Mouse (Mus musculus): ENCODE measurements at regions not wholly inside any gene's neighbourhood (a gene's known extent, or its start where the extent isn't known, plus 50 kb on each side); places are given as distances from the start of the nearest gene placed in this dataset.
"Not testable (repeated sequence)": the region's sequence is repeated elsewhere in the genome, so short reads cannot be mapped to it uniquely, and the experiment has no call there.

DNA sequence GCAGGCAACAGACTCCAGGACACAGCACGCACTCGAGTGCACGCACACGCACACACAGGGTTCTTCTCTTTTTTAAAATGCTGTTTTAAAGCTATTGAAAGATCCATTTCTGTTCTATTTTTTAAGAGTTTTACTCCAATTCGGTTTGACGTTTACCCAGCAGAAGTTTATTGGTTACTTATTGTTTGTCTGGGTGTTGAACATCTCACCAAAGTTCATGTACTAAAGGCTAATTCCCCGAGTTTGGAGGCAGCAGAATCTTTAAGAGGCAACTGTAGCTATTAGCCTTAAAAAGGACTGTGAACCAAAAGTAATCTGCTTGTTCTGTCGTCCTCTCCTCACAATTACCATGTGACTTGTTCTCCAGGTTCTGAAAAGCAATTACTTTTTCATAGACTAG is 263.0 kb upstream of the Nfia start:
- ATAC-seq (replicated peaks; ENCODE audit: low FRiP score) = no peak
- H3K9me3 ChIP-seq (replicated peaks) = no peaks in the 10 kb centered on the region
- H3K4me2 ChIP-seq = no peak overlapping the region
- no peaks in the 10 kb centered on the region for H3K27me3 ChIP-seq
- 80% methylated on average over 8 of the region's 8 CpGs for WGBS
- H3K9ac ChIP-seq = no peak overlapping the region
- H3K27ac ChIP-seq = no peak overlapping the region
- H3K4me3 ChIP-seq (replicated peaks) = no peak overlapping the region
- no peaks in the 10 kb centered on the region for H3K4me1 ChIP-seq
- H3K36me3 ChIP-seq = no peaks in the 10 kb centered on the region

GRCm38 (mm10) chr4:97505734-97506133 is 266.8 kb upstream of the Nfia start:
- no peak overlapping the region for H3K4me3 ChIP-seq (replicated peaks)
- no peak overlapping the region for H3K4me2 ChIP-seq
- 69% methylated on average over 1 of the region's 1 CpGs for WGBS
- H3K27ac ChIP-seq = no peak overlapping the region
- H3K4me1 ChIP-seq = no peaks in the 10 kb centered on the region
- no peak overlapping the region for H3K9ac ChIP-seq
- no peaks in the 10 kb centered on the region for H3K27me3 ChIP-seq
- H3K36me3 ChIP-seq = no peaks in the 10 kb centered on the region
- ATAC-seq (replicated peaks; ENCODE audit: low FRiP score) = no peak
- H3K9me3 ChIP-seq (replicated peaks) = no peaks in the 10 kb centered on the region

- Histone ChIP-seq H3K4me1 (peaks cover 6% of the 10 kb centered on the region), H3K27me3 (no peaks in the 10 kb centered on the region), H3K36me3 (no peaks in the 10 kb centered on the region), H3K4me3 (replicated peaks) (no peak overlapping the region), H3K4me2 (no peak overlapping the region), H3K9ac (no peak overlapping the region), H3K9me3 (replicated peaks) (no peaks in the 10 kb centered on the region), H3K27ac (no peak overlapping the region)
- ATAC-seq (replicated peaks; ENCODE audit: low FRiP score) = no peak
- 60% methylated on average over 2 of the region's 2 CpGs for WGBS
These were observed 281.2 kb upstream of the Nfia start for GRCm38 (mm10) chr4:97491248-97491804.

- H3K36me3 ChIP-seq = no peaks in the 10 kb centered on the region
- peak; percentile 59 for ATAC-seq (replicated peaks; ENCODE audit: low FRiP score)
- no peaks in the 10 kb centered on the region; the same call in 1 of the 2 replicates for H3K9me3 ChIP-seq (replicated peaks)
- H3K27ac ChIP-seq = no peak overlapping the region
- WGBS = 23% methylated on average over 10 of the region's 10 CpGs
- H3K4me2 ChIP-seq = no peak overlapping the region
- no peak overlapping the region for H3K4me3 ChIP-seq (replicated peaks)
- H3K9ac ChIP-seq = no peak overlapping the region
- peaks cover 22% of the 10 kb centered on the region for H3K4me1 ChIP-seq
- H3K27me3 ChIP-seq = no peaks in the 10 kb centered on the region
These were observed 286.2 kb upstream of the Nfia start for GRCm38 (mm10) chr4:97486354-97486753.

GRCm38 (mm10) chr4:97485225-97485624 is 287.3 kb upstream of the Nfia start:
- Histone ChIP-seq H3K27me3 (no peaks in the 10 kb centered on the region), H3K9me3 (replicated peaks) (no peaks in the 10 kb centered on the region; the same call in 1 of the 2 replicates), H3K4me2 (no peak overlapping the region), H3K36me3 (no peaks in the 10 kb centered on the region), H3K4me3 (replicated peaks) (no peak overlapping the region), H3K4me1 (peaks cover 22% of the 10 kb centered on the region), H3K27ac (no peak overlapping the region), H3K9ac (no peak overlapping the region)
- no peak for ATAC-seq (replicated peaks; ENCODE audit: low FRiP score)
- 82% methylated on average over 3 of the region's 3 CpGs for WGBS

- Histone ChIP-seq H3K4me2 (no peak overlapping the region), H3K4me3 (replicated peaks) (no peak overlapping the region), H3K9ac (no peak overlapping the region), H3K27ac (peak overlapping the region; percentile 49; the same call in 1 of the 2 replicates), H3K36me3 (no peaks in the 10 kb centered on the region), H3K27me3 (no peaks in the 10 kb centered on the region), H3K9me3 (replicated peaks) (no peaks in the 10 kb centered on the region; the same call in 1 of the 2 replicates), H3K4me1 (peaks cover 25% of the 10 kb centered on the region)
- no peak for ATAC-seq (replicated peaks; ENCODE audit: low FRiP score)
- WGBS = 33% methylated on average over 10 of the region's 10 CpGs
These were observed 289.8 kb upstream of the Nfia start for GRCm38 (mm10) chr4:97482701-97483246.

- Histone ChIP-seq H3K36me3 (no peaks in the 10 kb centered on the region), H3K4me1 (peaks cover 33% of the 10 kb centered on the region), H3K9me3 (replicated peaks) (no peaks in the 10 kb centered on the region; the same call in 1 of the 2 replicates), H3K27ac (no peak overlapping the region; the same call in 1 of the 2 replicates), H3K4me3 (replicated peaks) (no peak overlapping the region), H3K4me2 (no peak overlapping the region), H3K27me3 (no peaks in the 10 kb centered on the region), H3K9ac (no peak overlapping the region)
- 0 out of 2 replicates have a peak, but pooled peaks have one; percentile 10 for ATAC-seq (replicated peaks; ENCODE audit: low FRiP score)
- 69% methylated on average over 3 of the region's 3 CpGs for WGBS
These were observed 290.7 kb upstream of the Nfia start for GRCm38 (mm10) chr4:97481836-97482235.

GRCm38 (mm10) chr4:97476571-97477190 is 293.7 kb upstream of the Gm10192 start:
- H3K9me3 ChIP-seq (replicated peaks) = no peaks in the 10 kb centered on the region; the same call in 1 of the 2 replicates
- WGBS = 11% methylated on average over 3 of the region's 3 CpGs
- no peak overlapping the region for H3K4me3 ChIP-seq (replicated peaks)
- no peak overlapping the region for H3K9ac ChIP-seq
- H3K27me3 ChIP-seq = no peaks in the 10 kb centered on the region
- H3K4me2 ChIP-seq = 0 out of 2 replicates have a peak overlapping the region, but pooled peaks have one; percentile 3
- H3K4me1 ChIP-seq = peaks cover 24% of the 10 kb centered on the region
- H3K27ac ChIP-seq = peak overlapping the region; percentile 75
- H3K36me3 ChIP-seq = no peaks in the 10 kb centered on the region
- peak; percentile 99 for ATAC-seq (replicated peaks; ENCODE audit: low FRiP score)

- H3K4me3 ChIP-seq (replicated peaks); H3K36me3 ChIP-seq; H3K27me3 ChIP-seq; ATAC-seq (replicated peaks; ENCODE audit: low FRiP score); H3K9ac ChIP-seq; H3K27ac ChIP-seq; H3K4me2 ChIP-seq; H3K9me3 ChIP-seq (replicated peaks): not testable (repeated sequence)
- WGBS = 93% methylated on average over 8 of the region's 8 CpGs
- peaks cover 22% of the 10 kb centered on the region for H3K4me1 ChIP-seq
These were observed 290.5 kb upstream of the Gm10192 start for GRCm38 (mm10) chr4:97473492-97473891.

- Histone ChIP-seq H3K36me3 (no peaks in the 10 kb centered on the region), H3K27ac (no peak overlapping the region), H3K4me2 (no peak overlapping the region), H3K4me1 (no peaks in the 10 kb centered on the region), H3K27me3 (no peaks in the 10 kb centered on the region), H3K9me3 (replicated peaks) (no peaks in the 10 kb centered on the region), H3K9ac (no peak overlapping the region), H3K4me3 (replicated peaks) (no peak overlapping the region)
- ATAC-seq (replicated peaks; ENCODE audit: low FRiP score) = peak; percentile 78
- 50% methylated on average over 6 of the region's 6 CpGs for WGBS
These were observed 283.1 kb upstream of the Gm10192 start for GRCm38 (mm10) chr4:97465932-97466666.

GRCm38 (mm10) chr4:97465517-97465916 is 282.6 kb upstream of the Gm10192 start:
- Histone ChIP-seq H3K9me3 (replicated peaks) (no peaks in the 10 kb centered on the region), H3K27me3 (no peaks in the 10 kb centered on the region), H3K4me3 (replicated peaks) (no peak overlapping the region), H3K9ac (no peak overlapping the region), H3K36me3 (no peaks in the 10 kb centered on the region), H3K27ac (no peak overlapping the region), H3K4me2 (no peak overlapping the region), H3K4me1 (no peaks in the 10 kb centered on the region)
- ATAC-seq (replicated peaks; ENCODE audit: low FRiP score) = peak; percentile 56; the same call in 1 of the 2 replicates

DNA sequence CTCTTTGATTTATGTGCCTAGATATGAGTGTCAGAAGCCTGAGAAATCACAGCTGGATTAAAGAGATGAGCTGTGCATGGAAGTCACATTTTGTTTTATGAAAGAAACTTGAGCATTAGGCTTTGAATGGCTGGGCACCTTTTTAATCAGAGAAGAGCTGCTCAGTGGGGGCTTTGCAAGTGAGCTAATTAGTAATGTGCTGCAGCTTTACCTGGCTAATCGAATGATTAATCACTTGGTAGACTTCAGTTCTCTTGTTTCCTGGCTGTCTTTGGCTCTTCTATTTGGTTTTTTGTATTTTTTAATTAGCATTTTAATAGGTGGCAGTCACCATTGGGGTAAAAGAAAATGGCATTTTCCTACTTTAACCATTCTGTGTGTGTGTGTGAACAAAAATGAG is 278.2 kb upstream of the Gm10192 start:
- H3K9me3 ChIP-seq (replicated peaks) = no peaks in the 10 kb centered on the region
- no peak overlapping the region for H3K4me2 ChIP-seq
- no peaks in the 10 kb centered on the region for H3K4me1 ChIP-seq
- no peaks in the 10 kb centered on the region for H3K27me3 ChIP-seq
- H3K9ac ChIP-seq = no peak overlapping the region
- H3K27ac ChIP-seq = no peak overlapping the region
- WGBS = 80% methylated on average over 1 of the region's 1 CpGs
- no peaks in the 10 kb centered on the region for H3K36me3 ChIP-seq
- H3K4me3 ChIP-seq (replicated peaks) = no peak overlapping the region
- ATAC-seq (replicated peaks; ENCODE audit: low FRiP score) = no peak
